Mouse (Mus musculus) splenic B cell, adult 2 months (primary cell): ENCODE measurements around the gene Kazn.

Source experiments
- DNase-seq: peaks from one replicate; pipeline ENCODE4 v3.0.0-alpha.2; 2011; ENCODE audit warnings: low read depth, low spot score
- H3K27me3 ChIP-seq: 2 replicates; pipeline ENCODE4 v1.6.1; 2012; ENCODE audit warnings: mild to moderate bottlenecking, low read length, moderate library complexity, mixed read lengths; ENCODE audit not compliant: control insufficient read depth, poor library complexity, insufficient read depth, severe bottlenecking
- H3K36me3 ChIP-seq: 2 replicates; pipeline ENCODE4 v1.6.1; 2012; ENCODE audit warnings: mild to moderate bottlenecking, low read length, moderate library complexity, mixed read lengths; ENCODE audit not compliant: control insufficient read depth, poor library complexity, insufficient read depth, severe bottlenecking

The Kazn gene

DNA sequence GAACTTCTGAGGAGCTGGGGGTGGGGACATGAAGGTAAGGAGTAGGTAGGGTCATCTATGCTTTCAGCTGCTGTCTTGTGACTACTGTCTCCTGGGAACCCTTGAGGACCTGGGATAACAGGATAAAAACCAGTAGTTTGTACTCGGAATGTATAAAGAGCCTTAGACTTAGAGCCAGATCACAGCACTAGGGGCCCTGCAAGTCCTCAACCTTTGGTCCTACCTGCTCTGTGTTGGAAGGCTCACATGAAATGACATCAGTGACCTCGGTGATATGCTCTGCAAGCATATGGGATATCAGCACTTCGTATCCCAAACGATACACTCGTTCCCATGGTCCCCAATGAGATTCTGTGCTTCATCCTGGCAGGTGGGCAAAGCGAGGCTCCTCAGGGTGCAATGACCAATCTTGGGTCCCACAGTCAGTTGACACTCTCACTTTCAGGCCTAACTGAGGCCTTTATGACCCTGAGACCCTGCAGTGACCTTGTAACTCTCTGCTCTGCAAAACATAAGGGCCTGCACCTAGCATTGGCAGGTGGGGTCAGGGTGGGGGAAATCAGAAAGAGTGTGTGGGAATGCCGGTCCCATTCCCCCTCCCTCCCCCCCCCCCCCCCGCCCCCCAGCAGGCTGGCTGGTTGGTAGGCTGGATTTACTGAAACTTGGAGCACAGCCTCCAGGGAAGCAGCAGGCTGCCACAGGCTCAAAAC lies 67.3 kb downstream of the Kazn start:
- no peaks in the 10 kb centered on the region for H3K27me3 ChIP-seq
- DNase-seq, result no peak

GRCm38 (mm10) chr4:142170882-142171768 lies 68.1 kb downstream of the Kazn start:
- Histone ChIP-seq H3K27me3 (no peaks in the 10 kb centered on the region), H3K36me3 (no peaks in the 10 kb centered on the region)
- DNase-seq, result no peak

More for the DNA sequence above, 67.3 kb downstream of the Kazn start:
- no peaks in the 10 kb centered on the region for H3K36me3 ChIP-seq

DNA sequence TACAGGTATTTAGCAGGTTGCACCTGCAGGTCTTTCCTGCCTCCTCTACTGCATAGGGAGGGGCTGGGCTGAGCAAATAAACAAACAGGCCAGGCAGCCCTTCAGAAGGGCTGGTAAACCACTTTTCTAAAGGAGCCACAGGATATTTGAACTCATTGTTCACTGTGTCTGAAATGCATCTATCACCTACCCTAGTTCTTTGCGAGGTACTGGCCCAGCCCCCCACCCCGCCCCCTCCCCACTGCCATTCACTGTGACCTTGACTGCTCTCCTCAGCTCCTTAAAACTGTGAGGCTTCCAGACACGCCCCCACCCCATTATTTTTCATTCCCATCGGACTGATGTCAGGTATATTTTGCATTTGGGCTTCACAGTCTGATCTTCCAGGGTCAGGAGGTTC lies 69.6 kb downstream of the Kazn start:
- DNase-seq, result no peak
- Histone ChIP-seq H3K36me3 (no peaks in the 10 kb centered on the region), H3K27me3 (no peaks in the 10 kb centered on the region)

DNA sequence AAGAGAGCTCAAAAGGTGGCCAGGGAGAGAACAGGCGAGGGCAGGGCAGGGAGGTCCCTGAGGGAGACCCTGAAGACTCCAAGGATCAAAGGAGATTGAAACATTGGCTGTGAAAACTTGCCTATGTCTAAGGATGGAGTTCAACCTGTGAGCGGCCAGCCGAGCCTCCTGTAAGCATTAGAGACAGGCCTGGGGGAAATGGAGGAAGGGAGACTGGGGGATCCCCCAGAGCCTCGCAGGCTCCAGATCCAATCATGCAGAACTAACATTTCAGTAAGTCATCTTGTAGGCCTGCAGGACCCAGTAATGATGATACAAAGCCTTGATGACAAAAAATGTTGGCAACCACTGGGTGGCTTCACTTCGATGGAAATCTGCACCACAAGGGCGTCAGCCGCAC lies 70.8 kb downstream of the Kazn start:
- DNase-seq, result no peak
- no peaks in the 10 kb centered on the region for H3K36me3 ChIP-seq
- H3K27me3 ChIP-seq, result no peaks in the 10 kb centered on the region

GRCm38 (mm10) chr4:142165835-142166701 lies 73.1 kb downstream of the Kazn start:
- no peaks in the 10 kb centered on the region for H3K36me3 ChIP-seq
- DNase-seq, result no peak
- no peaks in the 10 kb centered on the region for H3K27me3 ChIP-seq

DNA sequence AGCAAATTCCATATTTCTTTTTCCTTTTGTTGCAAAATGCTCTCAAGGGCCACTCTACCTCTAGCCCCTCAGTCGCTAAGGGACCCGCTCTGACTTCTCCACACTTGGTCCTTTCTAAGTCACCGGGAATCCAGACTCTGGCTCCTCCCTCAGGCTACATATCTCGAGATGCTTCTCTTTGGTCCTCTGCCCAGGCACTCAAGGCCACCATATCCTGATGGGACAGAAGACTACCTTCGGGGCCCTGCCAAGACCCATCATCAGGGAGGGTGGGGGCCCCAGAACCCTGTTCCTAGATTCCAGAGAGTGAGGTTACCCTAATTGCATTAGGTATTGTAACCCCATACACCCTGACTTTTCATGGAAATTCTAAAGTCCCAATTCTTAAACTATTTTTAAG lies 73.8 kb downstream of the Kazn start:
- H3K27me3 ChIP-seq, result no peaks in the 10 kb centered on the region

DNA sequence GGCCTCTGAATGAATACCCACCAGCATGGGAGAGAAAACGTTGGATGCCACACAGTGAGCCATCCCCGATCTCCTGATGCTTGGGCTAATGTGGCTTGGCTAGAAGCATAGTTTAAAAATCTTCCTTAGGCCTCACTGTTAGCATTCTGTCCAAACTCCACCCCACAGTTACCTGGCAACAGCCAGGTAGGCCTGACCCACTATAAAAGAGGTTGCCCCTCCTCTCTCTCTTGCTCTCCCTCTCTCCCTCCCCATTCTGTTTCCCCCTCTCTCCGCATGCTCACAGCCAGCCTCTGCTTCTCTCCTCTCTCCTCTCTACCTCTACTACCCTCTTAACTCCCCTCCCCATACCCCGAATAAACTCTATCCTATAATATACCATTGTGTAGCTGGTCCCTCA lies 74.8 kb downstream of the Kazn start:
- DNase-seq, result no peak
- no peaks in the 10 kb centered on the region for H3K27me3 ChIP-seq

More for the DNA sequence above, 73.8 kb downstream of the Kazn start:
- no peaks in the 10 kb centered on the region for H3K36me3 ChIP-seq
- DNase-seq, result no peak

GRCm38 (mm10) chr4:142163862-142164261 lies 75.3 kb downstream of the Kazn start:
- no peaks in the 10 kb centered on the region for H3K27me3 ChIP-seq
- no peaks in the 10 kb centered on the region for H3K36me3 ChIP-seq
- DNase-seq, result no peak

More for the DNA sequence above, 74.8 kb downstream of the Kazn start:
- H3K36me3 ChIP-seq, result no peaks in the 10 kb centered on the region

- Histone ChIP-seq H3K36me3 (no peaks in the 10 kb centered on the region), H3K27me3 (no peaks in the 10 kb centered on the region)
- no peak for DNase-seq
These were observed 76.5 kb downstream of the Kazn start for GRCm38 (mm10) chr4:142162729-142163128.

GRCm38 (mm10) chr4:142162102-142162501 lies 77.1 kb downstream of the Kazn start:
- Histone ChIP-seq H3K36me3 (no peaks in the 10 kb centered on the region), H3K27me3 (no peaks in the 10 kb centered on the region)
- DNase-seq, result no peak

GRCm38 (mm10) chr4:142160041-142160440 lies 79.2 kb downstream of the Kazn start:
- Histone ChIP-seq H3K27me3 (no peaks in the 10 kb centered on the region), H3K36me3 (no peaks in the 10 kb centered on the region)
- no peak for DNase-seq

GRCm38 (mm10) chr4:142156506-142156905 lies 82.7 kb downstream of the Kazn start:
- no peak for DNase-seq
- Histone ChIP-seq H3K27me3 (no peaks in the 10 kb centered on the region), H3K36me3 (no peaks in the 10 kb centered on the region)

- H3K36me3 ChIP-seq, result no peaks in the 10 kb centered on the region
- no peak for DNase-seq
- H3K27me3 ChIP-seq, result no peaks in the 10 kb centered on the region
These were observed 85.0 kb downstream of the Kazn start for GRCm38 (mm10) chr4:142154246-142154645.

- Histone ChIP-seq H3K27me3 (no peaks in the 10 kb centered on the region), H3K36me3 (no peaks in the 10 kb centered on the region)
- peak; percentile 74 for DNase-seq
These were observed 85.7 kb downstream of the Kazn start for GRCm38 (mm10) chr4:142153526-142153925.
